Mouse (Mus musculus) CH12.LX (cell line): ENCODE measurements at regions not wholly inside any gene's neighbourhood (a gene's known extent, or its start where the extent isn't known, plus 50 kb on each side); places are given as distances from the start of the nearest gene placed in this dataset.

Source experiments
- DNase-seq: peaks from one replicate; pipeline ENCODE4 v3.0.0-alpha.2; 2013; ENCODE audit errors: extremely low read depth
- H3K27ac ChIP-seq: 2 replicates; pipeline ENCODE4 v1.5.1; 2012; ENCODE audit warnings: low read depth, mild to moderate bottlenecking, control low read depth, moderate library complexity; ENCODE audit not compliant: insufficient read depth
- H3K27me3 ChIP-seq: replicated peaks from 2 replicates; pipeline ENCODE3; 2012; ENCODE audit warnings: inconsistent platforms
- H3K36me3 ChIP-seq, 2 experiments: replicated peaks in 1 of 2; 2 replicates each; pipeline versions ENCODE3 to v1.6.1; 2012; ENCODE audit warnings: inconsistent platforms in 1 of 2, low read length in 1 of 2, mild to moderate bottlenecking in 1 of 2, mixed read lengths in 1 of 2, moderate library complexity in 1 of 2; ENCODE audit not compliant: control insufficient read depth in 1 of 2, insufficient read depth in 1 of 2
- H3K4me1 ChIP-seq, 2 experiments: 2 replicates each; pipeline ENCODE4 v1.6.1; 2012; ENCODE audit warnings: inconsistent platforms in 1 of 2, moderate library complexity in 1 of 2; ENCODE audit not compliant: insufficient read depth in 2 of 2, control insufficient read depth in 1 of 2
- H3K4me2 ChIP-seq: 2 replicates; pipeline ENCODE4 v1.6.1; 2012; ENCODE audit warnings: low read depth, mild to moderate bottlenecking, control low read depth; ENCODE audit not compliant: poor library complexity, insufficient read depth, severe bottlenecking
- H3K4me3 ChIP-seq, 3 experiments: fragments of 150-350 bp in 1 of 3; sonication (generic) in 1 of 3; replicated peaks in 1 of 3; 2 replicates each; pipeline versions ENCODE3 to v1.5.1; 2011 to 2012; ENCODE audit warnings: low read depth in 2 of 3, low read length in 2 of 3, mild to moderate bottlenecking in 2 of 3, moderate library complexity in 2 of 3, control low read depth in 1 of 3, improper control_type of control experiment in 1 of 3, inconsistent platforms in 1 of 3, mixed read lengths in 1 of 3; ENCODE audit not compliant: poor library complexity in 1 of 3
- H3K79me2 ChIP-seq: replicated peaks from 2 replicates; pipeline ENCODE4 v1.6.1; 2012; ENCODE audit warnings: mild to moderate bottlenecking, moderate library complexity; ENCODE audit not compliant: control insufficient read depth, poor library complexity, insufficient read depth, severe bottlenecking; ENCODE audit errors: extremely low read depth
- H3K9ac ChIP-seq: 2 replicates; pipeline ENCODE4 v1.6.1; 2012; ENCODE audit warnings: low read depth, mild to moderate bottlenecking, control low read depth, moderate library complexity; ENCODE audit not compliant: insufficient read depth
- H3K9me3 ChIP-seq: replicated peaks from 2 replicates; pipeline ENCODE3; 2012; ENCODE audit warnings: low read length, inconsistent platforms, mixed read lengths
- BHLHE40 ChIP-seq: IDR thresholded peaks from 2 replicates; pipeline ENCODE4 v1.6.1; 2011; ENCODE audit warnings: mild to moderate bottlenecking, low read depth, low read length, improper control_type of control experiment
- CHD1 ChIP-seq: IDR thresholded peaks from 2 replicates; pipeline ENCODE4 v1.6.1; 2012; ENCODE audit warnings: low read depth, low read length, improper control_type of control experiment, inconsistent platforms
- CTCF ChIP-seq, 2 experiments: IDR thresholded peaks in 1 of 2; conservative IDR thresholded peaks in 1 of 2; 2 replicates each; pipeline ENCODE4 v1.5.1; 2011 to 2012; ENCODE audit warnings: low read depth in 2 of 2, low read length in 2 of 2, improper control_type of control experiment in 1 of 2, inconsistent platforms in 1 of 2, mild to moderate bottlenecking in 1 of 2, moderate library complexity in 1 of 2
- E2F4 ChIP-seq: IDR thresholded peaks from 2 replicates; pipeline ENCODE4 v1.6.1; 2011; ENCODE audit warnings: low read depth, low read length, improper control_type of control experiment; ENCODE audit not compliant: insufficient replicate concordance
- ELF1 ChIP-seq: IDR thresholded peaks from 2 replicates; pipeline ENCODE4 v1.6.1; 2014; ENCODE audit warnings: low read depth, mild to moderate bottlenecking, inconsistent platforms, low read length, improper control_type of control experiment
- ETS1 ChIP-seq: conservative IDR thresholded peaks from 2 replicates; pipeline ENCODE4 v1.6.1; 2012; ENCODE audit warnings: low read depth, mild to moderate bottlenecking, inconsistent platforms, low read length, improper control_type of control experiment, moderate library complexity
- GABPA ChIP-seq: IDR thresholded peaks from 2 replicates; pipeline ENCODE4 v1.6.1; 2012; ENCODE audit warnings: low read depth, low read length, improper control_type of control experiment, inconsistent platforms; ENCODE audit not compliant: insufficient replicate concordance
- HCFC1 ChIP-seq: IDR thresholded peaks from 2 replicates; pipeline ENCODE4 v1.6.1; 2012; ENCODE audit warnings: low read depth, mild to moderate bottlenecking, inconsistent platforms, low read length, improper control_type of control experiment
- IRF4 ChIP-seq: IDR thresholded peaks from 2 replicates; pipeline ENCODE4 v1.6.1; 2014; ENCODE audit warnings: low read depth, mild to moderate bottlenecking, inconsistent platforms, low read length, improper control_type of control experiment
- JUN ChIP-seq: IDR thresholded peaks from 2 replicates; pipeline ENCODE4 v1.6.1; 2011; ENCODE audit warnings: low read depth, mild to moderate bottlenecking, low read length, improper control_type of control experiment, moderate library complexity; ENCODE audit not compliant: insufficient read depth
- KAT2A ChIP-seq: IDR thresholded peaks from 2 replicates; pipeline ENCODE4 v1.6.1; 2012; ENCODE audit warnings: low read length, improper control_type of control experiment, inconsistent platforms; ENCODE audit not compliant: insufficient replicate concordance
- MAFK ChIP-seq: IDR thresholded peaks from 2 replicates; pipeline ENCODE4 v1.6.1; 2011; ENCODE audit warnings: low read length, improper control_type of control experiment; ENCODE audit not compliant: insufficient replicate concordance
- MXI1 ChIP-seq: IDR thresholded peaks from 2 replicates; pipeline ENCODE4 v1.6.1; 2011; ENCODE audit warnings: mild to moderate bottlenecking, low read depth, low read length, improper control_type of control experiment
- NRF1 ChIP-seq: IDR thresholded peaks from 2 replicates; pipeline ENCODE4 v1.6.1; 2014; ENCODE audit warnings: low read depth, mild to moderate bottlenecking, inconsistent platforms, low read length, improper control_type of control experiment, moderate library complexity
- POLR2A ChIP-seq: IDR thresholded peaks from 2 replicates; pipeline ENCODE4 v1.6.1; 2011; ENCODE audit warnings: low read depth, mild to moderate bottlenecking, improper control_type of control experiment, low read length
- POLR2AphosphoS2 ChIP-seq: IDR thresholded peaks from 2 replicates; pipeline ENCODE4 v1.6.1; 2011; ENCODE audit warnings: low read depth, low read length, improper control_type of control experiment
- RAD21 ChIP-seq: IDR thresholded peaks from 2 replicates; pipeline ENCODE4 v1.6.1; 2011; ENCODE audit warnings: low read depth, mild to moderate bottlenecking, low read length, improper control_type of control experiment, moderate library complexity
- RCOR1 ChIP-seq: conservative IDR thresholded peaks from 2 replicates; pipeline ENCODE4 v1.6.1; 2012; ENCODE audit warnings: low read depth, mild to moderate bottlenecking, inconsistent platforms, low read length, improper control_type of control experiment
- SIN3A ChIP-seq: IDR thresholded peaks from 2 replicates; pipeline ENCODE4 v1.6.1; 2012; ENCODE audit warnings: low read length, improper control_type of control experiment, inconsistent platforms
- SMC3 ChIP-seq: IDR thresholded peaks from 2 replicates; pipeline ENCODE4 v1.6.1; 2011; ENCODE audit warnings: low read depth, low read length, improper control_type of control experiment
- TCF12 ChIP-seq: IDR thresholded peaks from 2 replicates; pipeline ENCODE4 v1.6.1; 2014; ENCODE audit warnings: low read depth, mild to moderate bottlenecking, inconsistent platforms, low read length, improper control_type of control experiment
- UBTF ChIP-seq: IDR thresholded peaks from 2 replicates; pipeline ENCODE4 v1.6.1; 2012; ENCODE audit warnings: low read depth, mild to moderate bottlenecking, inconsistent platforms, low read length, improper control_type of control experiment, moderate library complexity
- USF1 ChIP-seq: IDR thresholded peaks from 2 replicates; pipeline ENCODE4 v1.6.1; 2014; ENCODE audit warnings: low read depth, mild to moderate bottlenecking, inconsistent platforms, low read length, improper control_type of control experiment
- USF2 ChIP-seq: conservative IDR thresholded peaks from 2 replicates; pipeline ENCODE4 v1.6.1; 2011; ENCODE audit warnings: low read depth, low read length, improper control_type of control experiment
- ZKSCAN1 ChIP-seq: IDR thresholded peaks from 2 replicates; pipeline ENCODE4 v1.6.1; 2012; ENCODE audit warnings: low read depth, inconsistent platforms, low read length, improper control_type of control experiment, borderline replicate concordance
- ZNF384 ChIP-seq: IDR thresholded peaks from 2 replicates; pipeline ENCODE4 v1.6.1; 2012; ENCODE audit warnings: low read depth, low read length, improper control_type of control experiment, inconsistent platforms
- dilution Hi-C: fragments of 300-500 bp; cut with MboI; formaldehyde crosslinking; loops from 2 replicates; pipeline ENCODE4 v1.14.3; 2020; ENCODE audit warnings: low sequenced_read_pairs; ENCODE audit not compliant: extremely low pct_unique_long_range_greater_than_20kb, extremely low pct_ligation_motif_present
- in situ Hi-C: fragments of 300-500 bp; cut with MboI; formaldehyde crosslinking; loops from 3 replicates; pipeline ENCODE4 v1.14.3; 2019; ENCODE audit warnings: low sequenced_read_pairs, low pct_ligation_motif_present, low pct_unique_long_range_greater_than_20kb, mixed read lengths

GRCm38 (mm10) chr13:30484527-30485185 is 60.5 kb downstream of the Uqcrfs1 start:
- Histone ChIP-seq H3K9me3 (peaks cover 6% of the 10 kb centered on the region), H3K9ac (no peak overlapping the region), H3K4me2 (no peak overlapping the region), H3K27me3 (no peaks in the 10 kb centered on the region), H3K4me1 (no peaks in the 10 kb centered on the region), H3K4me3 (no peak overlapping the region), H3K79me2 (no peaks in the 10 kb centered on the region), H3K36me3 (no peaks in the 10 kb centered on the region), H3K27ac (no peak overlapping the region)
- TF ChIP-seq ZNF384: no peak
- no peak for TF ChIP-seq ETS1
- no peak for TF ChIP-seq KAT2A
- TF ChIP-seq CTCF (conservative IDR thresholded peaks at IDR 0.05 in 1 of 2, IDR thresholded peaks at IDR 0.05 in 1 of 2; ENCODE audit: low read depth in 2 of 2, low read length in 2 of 2): no peak
- TF ChIP-seq IRF4: no peak
- no peak for TF ChIP-seq USF1
- no peak for TF ChIP-seq CHD1
- no peak for TF ChIP-seq JUN
- no peak for TF ChIP-seq POLR2AphosphoS2
- no peak for TF ChIP-seq RCOR1
- no peak for TF ChIP-seq ZKSCAN1
- TF ChIP-seq USF2: no peak
- dilution Hi-C loops (no loop called here), in situ Hi-C loops (no loop called here)
- DNase-seq: no peak

DNA sequence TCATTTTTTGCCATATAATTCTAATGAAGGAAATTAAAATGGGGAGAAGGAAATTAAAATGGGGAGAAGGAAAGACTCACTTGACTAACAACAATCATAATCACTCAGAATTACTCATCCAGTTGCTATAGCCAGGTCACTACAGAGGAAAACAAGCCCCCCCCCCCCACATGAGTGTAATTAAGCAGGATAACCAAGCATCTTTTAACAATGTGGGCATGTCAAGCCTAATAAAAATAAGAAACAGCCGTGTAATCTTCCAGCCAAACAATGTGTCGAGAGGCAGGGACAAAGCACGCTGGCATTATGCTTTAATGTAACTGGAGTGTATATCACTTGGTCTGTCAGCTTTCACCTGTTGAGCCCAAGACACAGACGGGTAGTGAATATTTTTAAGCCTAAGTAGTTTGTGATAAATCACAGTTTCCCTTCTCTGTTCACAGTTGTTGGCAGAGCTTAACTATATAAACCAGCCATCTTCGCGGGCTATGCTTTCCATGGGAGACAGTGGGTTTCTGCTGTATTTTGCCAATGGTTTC is 66.0 kb downstream of the Uqcrfs1 start:
- Histone ChIP-seq H3K36me3 (no peaks in the 10 kb centered on the region), H3K4me3 (no peak overlapping the region), H3K79me2 (no peaks in the 10 kb centered on the region), H3K9me3 (peaks cover 8% of the 10 kb centered on the region), H3K27ac (no peak overlapping the region), H3K4me2 (no peak overlapping the region), H3K9ac (no peak overlapping the region), H3K27me3 (no peaks in the 10 kb centered on the region), H3K4me1 (no peaks in the 10 kb centered on the region)
- TF ChIP-seq USF2: no peak
- TF ChIP-seq CHD1: no peak
- TF ChIP-seq E2F4: no peak
- TF ChIP-seq RAD21: no peak
- no peak for TF ChIP-seq POLR2A
- TF ChIP-seq SIN3A: no peak
- no peak for TF ChIP-seq UBTF
- TF ChIP-seq NRF1: no peak
- no peak for TF ChIP-seq GABPA
- no peak for TF ChIP-seq BHLHE40
- no peak for TF ChIP-seq SMC3
- TF ChIP-seq ETS1: no peak
- TF ChIP-seq RCOR1: no peak
- no peak for TF ChIP-seq ELF1
- TF ChIP-seq MXI1: no peak
- no peak for TF ChIP-seq HCFC1
- no peak for TF ChIP-seq TCF12
- TF ChIP-seq MAFK: no peak
- TF ChIP-seq IRF4: no peak
- in situ Hi-C loops (no loop called here), dilution Hi-C loops (no loop called here)
- no peak for DNase-seq
